Mouse (Mus musculus): ENCODE results near the gene Fgr.

Fgr gene

GRCm38 (mm10) chr4:132983664-132984512 is 10.0 kb downstream of the Fgr start:
- in situ Hi-C loops (cut with MboI; ENCODE audit: low sequenced_read_pairs): no loop called here

- in situ Hi-C loops (cut with MboI; ENCODE audit: low sequenced_read_pairs): no loop called here
Observed at GRCm38 (mm10) chr4:132988581-132989355, 14.9 kb downstream of the Fgr start.

- in situ Hi-C loops (cut with MboI; ENCODE audit: low sequenced_read_pairs): loop anchor here (5.0 kb wide), 1 partner anchor 41 kb away; no protein-coding TSS in a partner anchor
Observed at GRCm38 (mm10) chr4:132993553-132993952, 19.7 kb downstream of the Fgr start.

GRCm38 (mm10) chr4:132997469-132998237 is 23.8 kb downstream of the Fgr start:
- in situ Hi-C loops (cut with MboI; ENCODE audit: low sequenced_read_pairs): no loop called here

GRCm38 (mm10) chr4:133002896-133003295 is 29.0 kb downstream of the Fgr start:
- in situ Hi-C loops (cut with MboI; ENCODE audit: low sequenced_read_pairs): no loop called here

GRCm38 (mm10) chr4:133003316-133004018 is 29.6 kb downstream of the Fgr start:
- in situ Hi-C loops (cut with MboI; ENCODE audit: low sequenced_read_pairs): no loop called here

- in situ Hi-C loops (cut with MboI; ENCODE audit: low sequenced_read_pairs): loop anchor here (5.0 kb wide), 1 partner anchor 297 kb away; no protein-coding TSS in a partner anchor
Observed at GRCm38 (mm10) chr4:133005233-133005632, 31.3 kb downstream of the Fgr start.

- in situ Hi-C loops (cut with MboI; ENCODE audit: low sequenced_read_pairs): loop anchor here (5.0 kb wide), 1 partner anchor 296 kb away; no protein-coding TSS in a partner anchor
Observed at GRCm38 (mm10) chr4:133005885-133006451, 32.1 kb downstream of the Fgr start.

- in situ Hi-C loops (cut with MboI; ENCODE audit: low sequenced_read_pairs): loop anchor here (5.0 kb wide), 1 partner anchor 295 kb away; no protein-coding TSS in a partner anchor
Observed at GRCm38 (mm10) chr4:133007513-133008380, 33.9 kb downstream of the Fgr start.

GRCm38 (mm10) chr4:133009131-133009530 is 35.2 kb downstream of the Fgr start:
- in situ Hi-C loops (cut with MboI; ENCODE audit: low sequenced_read_pairs): loop anchor here (5.0 kb wide), 1 partner anchor 293 kb away; no protein-coding TSS in a partner anchor

GRCm38 (mm10) chr4:133009676-133010075 is 35.8 kb downstream of the Fgr start:
- in situ Hi-C loops (cut with MboI; ENCODE audit: low sequenced_read_pairs): loop anchor here (5.0 kb wide), 1 partner anchor 293 kb away; no protein-coding TSS in a partner anchor

GRCm38 (mm10) chr4:133010611-133011010 is 36.7 kb downstream of the Fgr start:
- in situ Hi-C loops (cut with MboI; ENCODE audit: low sequenced_read_pairs): no loop called here

GRCm38 (mm10) chr4:133011028-133011820 is 37.3 kb downstream of the Fgr start, which contains the start of gene Ahdc1:
Ahdc1 (plus strand) TSS chr4:133011260.
- in situ Hi-C loops (cut with MboI; ENCODE audit: low sequenced_read_pairs): no loop called here

- in situ Hi-C loops (cut with MboI; ENCODE audit: low sequenced_read_pairs): no loop called here
Observed at GRCm38 (mm10) chr4:133011821-133012775, 38.2 kb downstream of the Fgr start.

GRCm38 (mm10) chr4:133012776-133013265 is 38.9 kb downstream of the Fgr start:
- in situ Hi-C loops (cut with MboI; ENCODE audit: low sequenced_read_pairs): no loop called here

- in situ Hi-C loops (cut with MboI; ENCODE audit: low sequenced_read_pairs): no loop called here
Observed at GRCm38 (mm10) chr4:133013266-133013891, 39.5 kb downstream of the Fgr start.

Data from CH12F3 (cell line).